Mouse (Mus musculus) heart, embryonic 13.5 days (tissue): ENCODE data around the gene Ttc27. TPM values are rescaled to one million over a fixed set of nuclear protein-coding genes. Genes with fewer than 3 reads are reported as not detected.

Experiments
- ATAC-seq: fragments of 200-750 bp; cut with Nextera tagmentation; 2 replicates; pipeline ENCODE4 v1.8.0; 2017; ENCODE audit warnings: moderate TSS enrichment; ENCODE audit not compliant: insufficient number of reproducible peaks, low FRiP score, low TSS enrichment; ENCODE audit errors: extremely low read depth
- H3K27ac ChIP-seq: fragments of 300-500 bp; sonication (generic); replicated peaks from 2 replicates; pipeline ENCODE4 v1.5.1; 2015; ENCODE audit warnings: moderate library complexity, mild to moderate bottlenecking, inconsistent platforms
- H3K27me3 ChIP-seq: fragments of 300-500 bp; sonication (generic); replicated peaks from 2 replicates; pipeline ENCODE4 v1.6.1; 2015; ENCODE audit warnings: mild to moderate bottlenecking, inconsistent platforms
- H3K36me3 ChIP-seq: fragments of 300-500 bp; sonication (generic); 2 replicates; pipeline ENCODE4 v1.6.1; 2015; ENCODE audit warnings: mild to moderate bottlenecking, inconsistent platforms
- H3K4me1 ChIP-seq: fragments of 300-500 bp; sonication (generic); 2 replicates; pipeline ENCODE4 v1.6.1; 2015; ENCODE audit warnings: inconsistent platforms
- H3K4me2 ChIP-seq: fragments of 300-500 bp; sonication (generic); 2 replicates; pipeline ENCODE4 v1.6.1; 2015; ENCODE audit warnings: inconsistent platforms, mild to moderate bottlenecking, moderate library complexity
- H3K4me3 ChIP-seq: fragments of 300-500 bp; sonication (generic); 2 replicates; pipeline ENCODE4 v1.5.1; 2015; ENCODE audit warnings: moderate library complexity, mild to moderate bottlenecking, inconsistent platforms
- H3K9ac ChIP-seq: fragments of 300-500 bp; sonication (generic); 2 replicates; pipeline ENCODE4 v1.6.1; 2015; ENCODE audit warnings: inconsistent platforms, mild to moderate bottlenecking, moderate library complexity
- H3K9me3 ChIP-seq: fragments of 300-500 bp; sonication (generic); 2 replicates; pipeline ENCODE4 v1.6.1; 2016; ENCODE audit warnings: inconsistent platforms
- WGBS: fragments of 180-500 bp; shearing (Covaris S2); methylation state at CpG from one replicate; pipeline ENCODE4 v1.1.7; 2015; ENCODE audit warnings: mixed read lengths; 5-methylcytosine and 5-hydroxymethylcytosine counted together
- polyA plus RNA-seq: library from polyadenylated mRNA; unstranded; fragments of >200 nt; fragmentation: Nextera tagmentation; extraction: Ambion mirVana; gene quantifications from 2 replicates; pipeline ENCODE4 v1.2.1, GENCODE M21; 2015

The Ttc27 gene
- polyA plus RNA-seq, 1 experiment from 2014 or later, result 15.2 TPM

DNA sequence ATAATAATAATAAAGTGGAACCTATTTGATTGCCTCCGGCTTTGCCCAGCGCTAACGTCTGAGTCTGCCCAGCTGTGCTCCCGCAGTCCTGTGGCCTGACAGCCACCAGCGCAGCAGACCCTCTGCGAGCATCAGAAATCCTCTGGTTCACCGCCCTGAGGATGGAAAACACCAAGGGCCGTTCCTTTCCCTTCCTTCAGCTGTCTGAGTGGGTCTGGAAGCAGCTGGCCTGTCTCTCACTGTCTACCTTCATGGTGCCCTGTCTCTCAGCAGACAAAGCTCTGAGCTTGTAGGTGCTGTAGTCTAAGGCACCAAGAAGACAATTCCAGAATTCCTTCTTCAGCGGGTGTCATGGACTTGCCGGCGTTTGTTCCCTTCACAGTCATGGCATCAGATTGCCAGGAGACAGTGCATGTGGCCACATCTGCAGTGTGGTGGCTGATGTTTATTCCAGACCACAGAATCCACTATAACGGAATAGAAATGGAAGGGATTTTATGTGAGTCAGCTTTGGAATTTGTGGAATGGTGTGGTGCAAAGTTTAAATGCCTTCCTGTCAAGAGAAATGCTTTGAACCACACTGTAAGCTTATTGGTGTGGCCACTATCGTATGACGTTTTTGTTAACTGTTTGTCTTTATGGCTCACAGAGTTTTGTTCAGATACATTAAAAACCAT is 78.6 kb downstream of the Ttc27 start:
- peaks cover 35% of the 10 kb centered on the region for H3K4me1 ChIP-seq
- no peaks in the 10 kb centered on the region for H3K27me3 ChIP-seq
- H3K27ac ChIP-seq, result peak overlapping the region; percentile 53; the same call in 1 of the 2 replicates
- H3K9ac ChIP-seq, result peak overlapping the region; percentile 44; the same call in 1 of the 2 replicates
- no peak overlapping the region for H3K4me2 ChIP-seq
- no peaks in the 10 kb centered on the region for H3K9me3 ChIP-seq
- no peak overlapping the region for H3K4me3 ChIP-seq
- ATAC-seq, result no peak
- 66% methylated on average over 14 of the region's 14 CpGs for WGBS
- 0 out of 2 replicates have a peak, but pooled peaks cover 7% of the 10 kb centered on the region for H3K36me3 ChIP-seq

DNA sequence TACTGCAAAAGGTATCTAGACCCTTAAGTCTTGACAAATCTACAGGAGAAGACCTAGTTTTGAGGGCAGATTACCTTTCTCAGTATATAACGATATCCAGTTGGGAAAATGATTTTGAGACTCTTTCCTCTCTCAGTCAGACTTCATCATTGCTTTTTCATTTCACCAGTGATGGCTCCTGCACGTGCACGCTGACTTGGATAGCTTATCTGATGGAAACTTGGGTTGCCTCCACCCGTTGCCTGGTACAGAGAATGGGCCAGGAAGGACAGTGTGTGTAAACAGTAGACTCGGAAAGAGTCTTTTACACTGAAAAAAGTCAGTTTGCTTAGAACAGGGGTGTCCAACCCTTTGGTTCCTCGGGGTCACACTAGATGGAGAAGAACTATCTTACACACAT is 82.3 kb downstream of the Ttc27 start:
- no peaks in the 10 kb centered on the region for H3K27me3 ChIP-seq
- WGBS, result 73% methylated on average over 6 of the region's 6 CpGs
- H3K9ac ChIP-seq, result no peak overlapping the region
- H3K27ac ChIP-seq, result no peak overlapping the region
- H3K4me2 ChIP-seq, result no peak overlapping the region
- H3K4me3 ChIP-seq, result no peak overlapping the region
- peaks cover 29% of the 10 kb centered on the region for H3K4me1 ChIP-seq
- 0 out of 2 replicates have a peak, but pooled peaks cover 10% of the 10 kb centered on the region for H3K36me3 ChIP-seq
- ATAC-seq, result no peak
- H3K9me3 ChIP-seq, result no peaks in the 10 kb centered on the region

DNA sequence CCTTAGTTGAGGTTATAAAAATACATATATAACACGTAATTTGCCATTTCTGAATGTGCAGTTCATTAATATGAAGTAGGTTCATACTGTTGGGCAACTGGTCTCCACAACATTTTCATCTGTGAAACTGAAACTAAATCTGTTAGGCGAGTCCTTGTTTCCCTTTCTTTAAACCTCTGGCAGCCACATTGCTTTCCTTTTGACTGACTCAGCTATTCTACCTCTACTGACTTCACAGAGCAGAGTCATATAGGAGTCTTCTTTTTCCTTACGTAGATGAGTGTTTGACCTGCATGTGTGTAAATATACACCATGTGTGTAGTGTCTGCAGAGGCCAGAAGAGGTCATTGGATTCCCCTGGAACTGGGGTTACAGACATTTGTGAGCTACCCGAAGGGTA is 85.2 kb downstream of the Ttc27 start:
- 86% methylated on average over 4 of the region's 4 CpGs for WGBS
- H3K4me1 ChIP-seq, result peaks cover 10% of the 10 kb centered on the region
- H3K4me3 ChIP-seq, result no peak overlapping the region
- ATAC-seq, result no peak
- H3K9me3 ChIP-seq, result no peaks in the 10 kb centered on the region
- H3K4me2 ChIP-seq, result no peak overlapping the region
- H3K27me3 ChIP-seq, result no peaks in the 10 kb centered on the region
- H3K9ac ChIP-seq, result no peak overlapping the region
- H3K27ac ChIP-seq, result no peak overlapping the region
- H3K36me3 ChIP-seq, result 0 out of 2 replicates have a peak, but pooled peaks cover 13% of the 10 kb centered on the region

DNA sequence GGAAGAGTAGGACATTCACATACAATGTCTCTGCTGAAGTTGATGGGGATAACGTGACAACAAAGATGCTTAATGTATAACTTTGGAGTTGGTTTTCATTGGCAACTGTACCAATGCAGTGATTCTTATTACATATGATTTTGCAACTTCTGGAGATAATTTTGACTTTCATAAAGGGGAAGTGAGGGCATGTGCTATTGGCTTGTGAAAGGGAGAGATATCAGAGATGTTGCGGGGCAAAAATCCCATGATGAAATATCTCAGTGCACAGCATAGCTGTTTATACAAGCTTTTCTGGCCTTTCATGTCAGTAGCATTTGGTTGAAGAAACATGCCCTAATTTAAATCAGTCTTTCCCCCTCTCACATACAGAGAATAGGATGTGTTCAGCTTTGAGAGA is 86.3 kb downstream of the Ttc27 start:
- no peaks in the 10 kb centered on the region for H3K9me3 ChIP-seq
- H3K36me3 ChIP-seq, result 0 out of 2 replicates have a peak, but pooled peaks cover 13% of the 10 kb centered on the region
- H3K27me3 ChIP-seq, result no peaks in the 10 kb centered on the region
- H3K27ac ChIP-seq, result no peak overlapping the region
- WGBS, result 88% methylated on average over 2 of the region's 2 CpGs
- no peak for ATAC-seq
- H3K4me3 ChIP-seq, result no peak overlapping the region
- peaks cover 12% of the 10 kb centered on the region for H3K4me1 ChIP-seq
- no peak overlapping the region for H3K4me2 ChIP-seq
- H3K9ac ChIP-seq, result no peak overlapping the region

DNA sequence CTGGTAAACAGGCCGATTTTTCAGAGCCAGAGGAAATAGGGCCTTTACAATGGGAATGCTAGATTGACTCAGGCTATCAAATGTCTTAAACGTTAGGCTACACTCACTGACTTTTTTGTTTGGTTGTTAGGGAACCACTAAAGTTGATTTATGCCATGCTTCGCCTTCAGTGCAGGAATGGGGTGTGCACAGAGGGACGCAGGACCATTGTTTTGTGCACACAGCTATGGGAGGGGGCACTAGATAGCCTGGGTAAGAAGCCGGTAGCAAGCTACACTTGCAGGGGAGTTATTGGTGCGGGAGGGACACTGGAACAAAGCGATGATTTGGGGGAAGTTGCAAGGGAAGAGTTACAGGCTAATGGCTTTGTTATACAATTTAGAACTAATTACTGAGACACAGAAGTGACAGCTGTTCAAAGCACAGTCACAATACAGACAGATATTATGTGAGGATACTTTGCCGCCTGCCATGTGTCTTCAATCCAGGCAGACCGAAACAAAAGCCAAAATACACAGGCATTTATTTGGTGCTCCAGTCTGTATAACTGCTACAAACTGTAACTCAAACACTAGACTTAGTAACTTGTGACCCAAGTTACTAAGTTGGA is 86.9 kb downstream of the Ttc27 start:
- no peak overlapping the region for H3K9ac ChIP-seq
- peaks cover 16% of the 10 kb centered on the region for H3K4me1 ChIP-seq
- no peak for ATAC-seq
- H3K4me3 ChIP-seq, result no peak overlapping the region
- H3K27ac ChIP-seq, result no peak overlapping the region
- H3K27me3 ChIP-seq, result no peaks in the 10 kb centered on the region
- H3K36me3 ChIP-seq, result 0 out of 2 replicates have a peak, but pooled peaks cover 9% of the 10 kb centered on the region
- no peak overlapping the region for H3K4me2 ChIP-seq
- WGBS, result 77% methylated on average over 9 of the region's 9 CpGs
- H3K9me3 ChIP-seq, result no peaks in the 10 kb centered on the region

DNA sequence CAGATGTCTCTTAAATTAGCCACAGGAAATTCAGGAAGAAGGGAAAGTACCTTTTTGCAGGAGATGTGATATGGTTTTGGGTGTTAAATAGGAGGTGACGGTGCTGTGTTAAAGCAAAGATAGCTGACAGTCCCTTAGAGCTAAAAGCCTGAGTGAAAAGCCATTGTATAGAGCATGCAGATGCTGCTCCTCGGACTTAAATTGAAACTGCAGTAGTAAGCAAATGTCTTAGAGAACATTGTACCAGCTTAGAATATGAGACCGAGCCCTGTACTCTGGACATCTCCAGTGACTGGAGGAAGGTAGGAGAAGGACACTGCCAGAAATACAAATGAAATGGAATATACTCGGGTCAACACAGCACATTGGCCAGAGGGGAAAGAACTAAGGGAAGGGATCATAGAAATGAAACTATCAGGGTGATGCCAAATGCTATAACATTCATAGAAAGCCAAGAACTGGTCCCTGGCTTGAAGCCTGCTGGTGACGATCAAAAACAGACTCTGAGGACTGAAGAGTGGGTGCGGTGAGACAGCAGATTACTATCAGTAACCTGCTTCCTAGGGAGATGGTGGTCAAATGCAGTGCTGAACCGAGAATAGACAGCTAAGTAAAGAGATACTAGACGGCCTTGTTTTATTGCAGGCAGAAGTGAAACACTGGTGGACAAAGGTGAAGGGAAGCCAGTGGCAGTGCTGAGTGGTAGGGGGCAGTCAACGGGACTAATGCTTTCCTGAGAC is 90.1 kb downstream of the Ttc27 start:
- no peaks in the 10 kb centered on the region for H3K9me3 ChIP-seq
- 0 out of 2 replicates have a peak, but pooled peaks cover 3% of the 10 kb centered on the region for H3K36me3 ChIP-seq
- H3K27ac ChIP-seq, result no peak overlapping the region
- WGBS, result 59% methylated on average over 9 of the region's 9 CpGs
- no peak overlapping the region for H3K4me3 ChIP-seq
- H3K4me2 ChIP-seq, result no peak overlapping the region
- no peaks in the 10 kb centered on the region for H3K27me3 ChIP-seq
- H3K9ac ChIP-seq, result no peak overlapping the region
- peaks cover 20% of the 10 kb centered on the region for H3K4me1 ChIP-seq
- no peak for ATAC-seq

DNA sequence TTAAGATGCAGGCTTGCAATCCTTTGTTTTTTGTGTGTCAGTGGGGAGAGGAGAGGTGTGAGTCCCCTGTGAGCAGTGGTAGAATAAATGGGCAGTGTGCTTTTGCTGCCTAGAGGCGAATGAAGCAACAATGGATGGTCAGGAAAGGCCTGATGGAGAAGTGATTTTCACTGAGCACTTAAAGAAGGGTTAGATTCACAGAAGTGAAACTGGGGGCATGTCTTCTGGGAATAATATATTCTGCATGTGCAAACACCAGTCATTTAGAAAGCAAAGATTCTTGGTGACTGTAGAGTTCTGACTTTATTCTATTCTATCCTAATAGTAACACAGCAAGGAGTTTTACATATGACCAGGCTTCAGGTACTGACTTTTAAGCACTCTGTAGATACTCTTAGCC is 90.8 kb downstream of the Ttc27 start:
- no peak for ATAC-seq
- WGBS, result 70% methylated on average over 1 of the region's 1 CpGs

DNA sequence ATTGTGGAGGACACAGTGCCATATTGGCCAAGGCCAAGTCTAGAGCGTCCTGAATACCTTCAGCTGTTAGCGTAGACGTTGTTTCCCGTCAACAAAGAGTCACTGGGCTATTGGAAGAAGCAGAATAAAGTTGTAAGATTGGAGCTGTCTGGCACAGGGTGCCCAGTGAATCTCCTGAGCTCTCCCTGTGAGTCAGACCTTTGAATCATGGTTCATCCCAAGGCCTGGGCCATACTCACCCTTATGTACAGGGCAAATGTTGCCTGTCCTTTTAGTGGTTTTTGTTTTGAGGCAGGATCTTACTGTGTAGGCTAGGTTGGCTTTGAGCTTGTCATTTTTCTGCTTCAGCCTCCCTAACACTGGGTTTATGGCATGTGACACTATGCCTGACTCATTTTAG is 91.4 kb downstream of the Ttc27 start:
- H3K4me2 ChIP-seq, result no peak overlapping the region
- 0 out of 2 replicates have a peak, but pooled peaks cover 3% of the 10 kb centered on the region for H3K36me3 ChIP-seq
- H3K9ac ChIP-seq, result no peak overlapping the region
- H3K4me3 ChIP-seq, result no peak overlapping the region
- H3K4me1 ChIP-seq, result peaks cover 20% of the 10 kb centered on the region
- ATAC-seq, result no peak
- H3K9me3 ChIP-seq, result no peaks in the 10 kb centered on the region
- H3K27me3 ChIP-seq, result no peaks in the 10 kb centered on the region
- no peak overlapping the region for H3K27ac ChIP-seq
- 81% methylated on average over 4 of the region's 4 CpGs for WGBS

More for the DNA sequence above, 90.8 kb downstream of the Ttc27 start:
- Histone ChIP-seq H3K36me3 (0 out of 2 replicates have a peak, but pooled peaks cover 3% of the 10 kb centered on the region), H3K4me3 (no peak overlapping the region), H3K27ac (no peak overlapping the region), H3K4me1 (peaks cover 20% of the 10 kb centered on the region), H3K27me3 (no peaks in the 10 kb centered on the region), H3K4me2 (no peak overlapping the region), H3K9ac (no peak overlapping the region), H3K9me3 (no peaks in the 10 kb centered on the region)

DNA sequence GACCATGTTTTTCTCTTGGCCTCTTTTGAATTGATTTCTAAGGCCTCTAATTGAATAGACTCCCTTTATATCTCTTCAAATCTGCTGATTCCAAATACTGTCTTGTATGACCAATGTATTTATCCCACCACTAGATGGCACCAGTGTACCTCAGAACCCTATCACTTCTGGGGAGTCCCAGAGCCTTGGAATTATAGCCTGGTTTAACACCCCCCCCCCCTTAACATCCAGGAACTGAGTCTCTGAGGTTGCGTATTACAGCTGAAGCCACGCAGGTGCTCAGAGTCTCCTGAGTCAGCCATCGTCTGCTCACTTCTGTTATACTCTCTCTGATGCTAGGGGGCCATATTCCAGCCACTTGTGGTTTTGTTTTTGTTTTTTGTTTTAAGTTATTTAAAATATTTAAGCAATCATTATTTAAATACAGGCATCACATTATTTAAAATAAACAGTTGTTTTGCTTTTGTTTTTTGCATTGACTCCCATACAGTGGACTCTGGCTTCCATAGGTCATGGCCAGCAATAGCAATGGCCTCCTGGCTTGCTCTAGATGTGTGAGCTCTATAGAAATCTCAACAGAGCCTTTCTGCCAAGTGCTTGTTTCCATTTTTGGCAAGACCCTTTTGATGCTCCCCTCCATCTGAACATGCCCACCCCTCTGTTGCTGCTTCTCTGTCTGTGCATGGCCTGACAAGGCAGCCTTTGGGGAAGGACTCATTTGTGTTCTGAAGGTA is 93.5 kb downstream of the Ttc27 start:
- Histone ChIP-seq H3K9ac (no peak overlapping the region), H3K9me3 (0 out of 2 replicates have a peak, but pooled peaks cover 2% of the 10 kb centered on the region), H3K27me3 (no peaks in the 10 kb centered on the region), H3K4me3 (no peak overlapping the region), H3K27ac (no peak overlapping the region), H3K4me2 (no peak overlapping the region), H3K4me1 (peaks cover 20% of the 10 kb centered on the region), H3K36me3 (no peaks in the 10 kb centered on the region)
- WGBS, result 51% methylated on average over 3 of the region's 3 CpGs
- ATAC-seq, result no peak

DNA sequence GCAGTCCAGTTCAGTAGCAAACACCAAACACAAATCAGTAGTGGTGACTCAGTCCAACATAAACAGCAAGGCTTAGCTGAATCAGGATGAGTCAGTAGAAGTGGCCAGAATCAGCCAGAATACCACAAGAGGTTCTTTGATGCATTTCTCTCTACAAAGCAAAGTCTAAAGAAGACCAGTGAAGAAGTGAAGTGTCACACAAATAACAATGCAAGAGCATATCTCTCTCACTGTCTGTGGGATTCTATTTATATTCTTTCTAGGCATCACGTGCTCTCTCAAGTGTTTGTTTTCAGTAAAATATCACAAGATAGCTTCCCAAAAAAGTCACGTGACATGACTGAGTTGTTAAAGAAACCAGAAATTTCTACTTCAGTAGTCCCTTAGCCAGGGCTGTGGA is 102.2 kb downstream of the Ttc27 start:
- WGBS, result 27% methylated on average over 2 of the region's 2 CpGs
- H3K27me3 ChIP-seq, result no peaks in the 10 kb centered on the region
- H3K9ac ChIP-seq, result no peak overlapping the region
- no peak overlapping the region for H3K4me2 ChIP-seq
- no peak overlapping the region for H3K4me3 ChIP-seq
- 0 out of 2 replicates have a peak overlapping the region, but pooled peaks have one; percentile 2 for H3K27ac ChIP-seq
- H3K36me3 ChIP-seq, result peaks cover 9% of the 10 kb centered on the region; the same call in 1 of the 2 replicates
- H3K4me1 ChIP-seq, result peaks cover 10% of the 10 kb centered on the region; the same call in 1 of the 2 replicates
- peaks cover 9% of the 10 kb centered on the region; the same call in 1 of the 2 replicates for H3K9me3 ChIP-seq
- ATAC-seq, result no peak

DNA sequence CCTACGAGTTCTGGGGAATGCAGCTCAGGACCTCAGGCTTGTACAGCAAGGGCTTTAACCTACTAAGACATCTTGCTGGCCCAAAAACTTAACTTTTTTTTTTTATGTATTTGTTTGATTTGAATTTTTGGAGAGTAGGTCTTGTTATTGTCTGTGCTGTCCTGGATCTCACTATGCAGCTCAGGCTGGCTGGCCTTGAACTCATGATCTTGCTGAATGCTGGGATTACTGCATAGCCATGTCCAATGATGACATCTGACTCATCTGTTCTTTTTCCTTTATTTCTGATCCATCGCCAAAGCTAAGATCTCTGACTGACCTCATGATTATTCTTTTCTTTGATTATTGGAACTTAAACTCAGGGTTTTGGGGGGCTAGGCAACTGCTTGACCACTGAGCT is 113.3 kb downstream of the Ttc27 start:
- Histone ChIP-seq H3K4me1 (peaks cover 18% of the 10 kb centered on the region), H3K9me3 (peaks cover 5% of the 10 kb centered on the region; the same call in 1 of the 2 replicates), H3K27me3 (no peaks in the 10 kb centered on the region), H3K27ac (no peak overlapping the region), H3K9ac (no peak overlapping the region), H3K4me3 (no peak overlapping the region), H3K4me2 (no peak overlapping the region), H3K36me3 (no peaks in the 10 kb centered on the region)
- 70% methylated on average over 2 of the region's 2 CpGs for WGBS
- no peak for ATAC-seq
